8 mouse cellular contexts compared by ENCODE assay signal in the genomic region with DNA sequence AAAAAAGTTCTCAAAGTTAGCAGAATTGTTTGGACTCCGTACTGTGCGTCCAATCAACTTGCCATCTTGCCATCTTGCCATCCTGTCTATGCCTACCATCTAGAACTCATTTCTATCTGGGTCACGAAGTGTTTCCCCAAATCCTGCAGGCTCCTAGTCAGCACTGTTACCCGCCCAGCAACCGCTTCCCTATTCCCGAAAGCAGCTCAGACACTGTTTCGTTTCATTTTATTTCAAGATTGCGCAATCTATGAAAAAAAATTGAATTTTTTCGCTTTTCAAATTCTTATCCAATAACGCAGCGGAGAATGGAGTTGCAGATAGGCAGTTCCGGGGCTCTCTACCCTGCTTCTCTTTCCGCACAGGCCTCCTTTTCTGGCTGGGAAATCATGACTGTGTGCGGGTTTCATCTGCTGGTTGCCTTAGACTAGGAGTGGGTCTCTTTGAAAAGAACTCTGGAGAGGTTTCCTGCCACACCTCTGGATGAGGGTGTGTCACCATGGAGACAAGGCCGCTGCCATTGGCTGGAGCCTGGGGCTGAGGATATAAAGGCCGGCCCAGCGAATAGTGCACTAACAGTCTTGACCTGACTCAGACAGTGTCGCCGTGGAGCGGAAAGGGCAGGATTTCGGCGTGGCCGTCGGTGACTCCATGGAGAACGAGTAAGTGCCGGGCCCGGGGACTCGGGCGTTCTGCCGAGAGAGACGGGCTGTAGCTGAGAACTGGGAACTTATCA. TPM values are rescaled to one million over a fixed set of nuclear protein-coding genes. Genes with fewer than 3 reads are reported as not detected.
DNase-seq lines count a peak whose midpoint lies in the region; ATAC-seq and TF ChIP-seq lines count a peak whose summit lies in the region.

A gene (plus strand): TSS at position 586 of the 736 bp plus-strand sequence.

- no peaks in the 10 kb centered on the region for H3K27me3 ChIP-seq in embryonic facial prominence, embryonic 14.5 days (replicated peaks; ENCODE audit: control insufficient read depth, insufficient read depth, low read length)
- no peaks in the 10 kb centered on the region for H3K27me3 ChIP-seq in limb, embryonic 14.5 days (ENCODE audit: control insufficient read depth, insufficient read depth, low read length)
- no peaks in the 10 kb centered on the region for H3K27me3 ChIP-seq in midbrain, postnatal 0 days (ENCODE audit: insufficient read depth, low read length)

- no peaks in the 10 kb centered on the region for H3K9me3 ChIP-seq in embryonic facial prominence, embryonic 14.5 days (ENCODE audit: control insufficient read depth, low read length)
- no peaks in the 10 kb centered on the region for H3K9me3 ChIP-seq in limb, embryonic 14.5 days (ENCODE audit: control insufficient read depth, low read length)
- H3K9me3 ChIP-seq in midbrain, postnatal 0 days (ENCODE audit: low read length), result no peaks in the 10 kb centered on the region

- peaks cover 4% of the 10 kb centered on the region for H3K4me1 ChIP-seq in embryonic facial prominence, embryonic 14.5 days (ENCODE audit: control insufficient read depth, insufficient read depth, low read length)
- no peaks in the 10 kb centered on the region for H3K4me1 ChIP-seq in limb, embryonic 14.5 days (ENCODE audit: control insufficient read depth, insufficient read depth, low read length)
- no peaks in the 10 kb centered on the region for H3K4me1 ChIP-seq in midbrain, postnatal 0 days (ENCODE audit: insufficient read depth, low read length)

- TF ChIP-seq POLR2A in limb, embryonic 14.5 days (IDR thresholded peaks at IDR 0.05; ENCODE audit: borderline replicate concordance, extremely low read depth, insufficient read depth, insufficient read length), result peak; percentile 67; the same call in 1 of the 2 replicates

- peak within 1 kb of the TSS; percentile 54 for H3K4me3 ChIP-seq in embryonic facial prominence, embryonic 14.5 days (ENCODE audit: low read depth, low read length)
- H3K4me3 ChIP-seq in limb, embryonic 14.5 days (replicated peaks; ENCODE audit: low read length), result peak within 1 kb of the TSS; percentile 47
- H3K4me3 ChIP-seq in midbrain, postnatal 0 days (ENCODE audit: low read depth, low read length), result peak within 1 kb of the TSS; percentile 46

- no peaks in the 10 kb centered on the region for H3K36me3 ChIP-seq in embryonic facial prominence, embryonic 14.5 days (ENCODE audit: control insufficient read depth, insufficient read depth, low read length)
- H3K36me3 ChIP-seq in limb, embryonic 14.5 days (ENCODE audit: control insufficient read depth, insufficient read depth, low read length), result no peaks in the 10 kb centered on the region
- H3K36me3 ChIP-seq in midbrain, postnatal 0 days (ENCODE audit: insufficient read depth, low read length), result no peaks in the 10 kb centered on the region

- H3K4me2 ChIP-seq in embryonic facial prominence, embryonic 14.5 days (ENCODE audit: low read depth, low read length), result peak within 1 kb of the TSS; percentile 66
- peak within 1 kb of the TSS; percentile 57 for H3K4me2 ChIP-seq in limb, embryonic 14.5 days (replicated peaks; ENCODE audit: low read depth, low read length, severe bottlenecking)
- peak within 1 kb of the TSS; percentile 59 for H3K4me2 ChIP-seq in midbrain, postnatal 0 days (ENCODE audit: low read depth, low read length, poor library complexity, severe bottlenecking)

- DNase-seq in 3134 (ENCODE audit: extremely low read depth, insufficient read length, low spot score), result peak; percentile 89
- peak; percentile 95 to 98 for DNase-seq in adrenal gland, postnatal 36 days
- DNase-seq in embryonic facial prominence, embryonic 14.5 days (ENCODE audit: low spot score), result peak; percentile 97
- DNase-seq in heart, adult 8-10 months (ENCODE audit: low spot score), result peak; percentile 98
- DNase-seq in kidney, adult 9 months, result peak; percentile 97
- peak; percentile 96 for DNase-seq in limb, embryonic 14.5 days (ENCODE audit: low spot score)
- peak; percentile 94 for DNase-seq in midbrain, postnatal 0 days (ENCODE audit: low spot score)
- DNase-seq in spleen, postnatal 14 days (ENCODE audit: low spot score in 2 of 2), result peak; percentile 89 to 92

- peak; percentile 99 for ATAC-seq in embryonic facial prominence, embryonic 14.5 days (ENCODE audit: low read depth)
- ATAC-seq in limb, embryonic 14.5 days (ENCODE audit: low FRiP score, low read depth), result peak; percentile 99
- peak; percentile 98 for ATAC-seq in midbrain, postnatal 0 days (ENCODE audit: low FRiP score)

- WGBS in embryonic facial prominence, embryonic 14.5 days, result 16% methylated on average over 31 of the region's 31 CpGs
- WGBS in limb, embryonic 14.5 days, result 17% methylated on average over 31 of the region's 31 CpGs
- WGBS in midbrain, postnatal 0 days, result 16% methylated on average over 31 of the region's 31 CpGs

- H3K9ac ChIP-seq in embryonic facial prominence, embryonic 14.5 days (ENCODE audit: low read depth, low read length), result peak within 1 kb of the TSS; percentile 65
- peak within 1 kb of the TSS; percentile 58 for H3K9ac ChIP-seq in limb, embryonic 14.5 days (ENCODE audit: low read depth, low read length, severe bottlenecking)
- H3K9ac ChIP-seq in midbrain, postnatal 0 days (replicated peaks; ENCODE audit: low read length, poor library complexity, severe bottlenecking), result peak within 1 kb of the TSS; percentile 50

- H3K27ac ChIP-seq in embryonic facial prominence, embryonic 14.5 days (replicated peaks; ENCODE audit: low read depth, low read length), result peak within 1 kb of the TSS; percentile 88
- peak within 1 kb of the TSS; percentile 83 for H3K27ac ChIP-seq in limb, embryonic 14.5 days (replicated peaks; ENCODE audit: low read depth, low read length)
- H3K27ac ChIP-seq in midbrain, postnatal 0 days (ENCODE audit: low read depth, low read length), result peak within 1 kb of the TSS; percentile 67

- peak; percentile 50; the same call in 1 of the 2 replicates for TF ChIP-seq CTCF in midbrain, postnatal 0 days (IDR thresholded peaks at IDR 0.05)

RNA-seq across cellular contexts. Expression of the gene that starts here (rescaled TPM):
- total RNA-seq in adrenal gland, postnatal 36 days (2021), result 10 to 100 TPM; 37.6 to 46.1 TPM
- not detected in 2 replicates for polyA plus RNA-seq in embryonic facial prominence, embryonic 14.5 days (2014; fragmentation: Nextera tagmentation; extraction: Ambion mirVana)
- total RNA-seq in heart, adult 8-10 months (2022), result 10 to 100 TPM in 2 of 4 experiments, 1 to 10 TPM in 2; 6.8 to 12.3 (median 9.5) TPM
- polyA plus RNA-seq in limb, embryonic 14.5 days (2012; rRNA removed), result 42.1 and 42.8 TPM in 2 replicates
- not detected in 2 replicates for polyA plus RNA-seq in limb, embryonic 14.5 days (2014; fragmentation: Nextera tagmentation; extraction: Ambion mirVana)
- 0.82 and 8.3 TPM in 2 replicates for total RNA-seq in midbrain, postnatal 0 days (2014; rRNA removed)
- 0.70 and 0.75 TPM in 2 replicates for polyA plus RNA-seq in midbrain, postnatal 0 days (2015; fragmentation: Nextera tagmentation; extraction: Ambion mirVana)

Comparison
In these comparisons a context has a peak if more than half of its experiments do, and no peak if none do; other contexts are left out.
1. Peak in every context shown above with its lines: DNase-seq, ATAC-seq, H3K4me3 ChIP-seq and H3K27ac ChIP-seq.
2. Peak in DNase-seq, ATAC-seq, H3K4me3 ChIP-seq, H3K27ac ChIP-seq, H3K9ac ChIP-seq and H3K4me2 ChIP-seq in embryonic facial prominence, embryonic 14.5 days; RNA of the gene not detected or under 1 TPM.